8 mouse cellular contexts compared by ENCODE assay signal in the genomic region with DNA sequence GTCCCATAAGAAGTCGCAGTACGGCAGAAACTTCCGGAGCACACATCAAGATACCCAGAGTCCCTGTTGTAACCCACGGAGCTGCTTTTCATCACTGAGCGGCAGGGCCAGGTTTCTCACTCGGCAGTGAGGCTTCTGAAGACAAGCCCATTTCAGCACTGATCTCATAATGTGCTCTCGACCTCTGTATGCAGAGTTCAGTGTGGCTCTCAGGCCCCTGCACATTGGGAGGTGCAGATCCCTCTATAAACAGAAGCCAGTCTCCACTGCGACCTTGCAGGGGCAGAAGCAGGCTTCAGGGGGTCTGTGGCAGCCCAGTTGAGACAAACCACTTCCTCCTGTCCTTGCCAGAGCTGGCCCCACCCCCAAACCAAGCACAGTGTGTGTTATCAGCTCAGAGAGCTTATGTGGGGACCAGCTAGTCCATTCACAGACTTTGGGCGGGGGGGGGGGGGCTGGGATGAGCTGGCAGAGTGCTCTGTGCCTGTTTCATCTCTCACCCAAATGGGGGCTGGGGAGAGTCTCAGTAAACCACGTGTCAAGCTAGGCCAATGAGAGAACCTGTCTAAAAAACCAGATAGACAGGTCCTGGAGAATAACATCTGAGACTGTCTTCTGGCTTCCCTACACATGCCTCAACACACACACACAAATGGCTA. TPM values are rescaled to one million over a fixed set of nuclear protein-coding genes. Genes with fewer than 3 reads are reported as not detected.
A peak's percentile ranks its signal among the peaks of the same experiment; 100 is the strongest.
DNase-seq lines count a peak whose midpoint lies in the region; ATAC-seq and TF ChIP-seq lines count a peak whose summit lies in the region.

No protein-coding gene starts in this region.

- no peak overlapping the region for H3K9ac ChIP-seq in embryonic facial prominence, embryonic 11.5 days (replicated peaks; ENCODE audit: low read length)
- no peak overlapping the region for H3K9ac ChIP-seq in intestine, postnatal 0 days (ENCODE audit: low read depth, low read length)
- H3K9ac ChIP-seq in stomach, embryonic 14.5 days (replicated peaks; ENCODE audit: low read depth, low read length) = no peak overlapping the region

- H3K27me3 ChIP-seq in embryonic facial prominence, embryonic 11.5 days (ENCODE audit: control insufficient read depth, insufficient read depth, low read length) = no peaks in the 10 kb centered on the region
- no peaks in the 10 kb centered on the region for H3K27me3 ChIP-seq in intestine, postnatal 0 days (replicated peaks; ENCODE audit: control insufficient read depth, insufficient read depth, low read length)
- H3K27me3 ChIP-seq in stomach, embryonic 14.5 days (ENCODE audit: control insufficient read depth, insufficient read depth, low read length) = no peaks in the 10 kb centered on the region

- DNase-seq in heart, adult 18-20 months = peak; percentile 51 to 65
- no peak for DNase-seq in heart, adult 8-10 months (ENCODE audit: low spot score)
- peak; percentile 60 to 71 for DNase-seq in CD8-positive naive resting alpha-beta T cell, adult 2 months (ENCODE audit: low read depth in 2 of 2, low spot score in 2 of 2)
- peak; percentile 51 for DNase-seq in embryonic facial prominence, embryonic 11.5 days (ENCODE audit: low spot score)
- DNase-seq in lung, postnatal 36 days = peak; percentile 71
- DNase-seq in cerebellum, adult 11 months = no peak

- ATAC-seq in embryonic facial prominence, embryonic 11.5 days (replicated peaks; ENCODE audit: insufficient number of reproducible peaks, low FRiP score, low TSS enrichment, low read depth) = peak; percentile 51; the same call in 1 of the 2 replicates
- peak; percentile 64 for ATAC-seq in intestine, postnatal 0 days
- peak; percentile 79 for ATAC-seq in stomach, embryonic 14.5 days (ENCODE audit: insufficient number of reproducible peaks, insufficient read depth, low FRiP score, low read depth)

- H3K27ac ChIP-seq in embryonic facial prominence, embryonic 11.5 days (replicated peaks; ENCODE audit: low read depth, low read length) = peak overlapping the region; percentile 47; the same call in 1 of the 2 replicates
- H3K27ac ChIP-seq in intestine, postnatal 0 days (ENCODE audit: low read depth, low read length) = no peak overlapping the region
- H3K27ac ChIP-seq in stomach, embryonic 14.5 days (ENCODE audit: low read length) = peak overlapping the region; percentile 75

- no peak overlapping the region for H3K4me3 ChIP-seq in embryonic facial prominence, embryonic 11.5 days (ENCODE audit: low read depth, low read length)
- H3K4me3 ChIP-seq in intestine, postnatal 0 days (ENCODE audit: low read depth, low read length) = no peak overlapping the region
- no peak overlapping the region for H3K4me3 ChIP-seq in stomach, embryonic 14.5 days (ENCODE audit: low read depth, low read length)

- H3K9me3 ChIP-seq in embryonic facial prominence, embryonic 11.5 days (replicated peaks; ENCODE audit: control insufficient read depth, low read length) = no peaks in the 10 kb centered on the region
- no peaks in the 10 kb centered on the region for H3K9me3 ChIP-seq in intestine, postnatal 0 days (ENCODE audit: control insufficient read depth)
- no peaks in the 10 kb centered on the region for H3K9me3 ChIP-seq in stomach, embryonic 14.5 days (ENCODE audit: control insufficient read depth, low read depth, low read length)

- TF ChIP-seq CTCF in intestine, postnatal 0 days (IDR thresholded peaks at IDR 0.05; ENCODE audit: low read depth) = no peak

- 0 out of 2 replicates have a peak, but pooled peaks cover 2% of the 10 kb centered on the region for H3K4me1 ChIP-seq in embryonic facial prominence, embryonic 11.5 days (ENCODE audit: control insufficient read depth, insufficient read depth, low read length)
- peaks cover 3% of the 10 kb centered on the region; the same call in 1 of the 2 replicates for H3K4me1 ChIP-seq in intestine, postnatal 0 days (replicated peaks; ENCODE audit: control insufficient read depth, insufficient read depth, low read length)
- 0 out of 2 replicates have a peak, but pooled peaks cover 9% of the 10 kb centered on the region for H3K4me1 ChIP-seq in stomach, embryonic 14.5 days (ENCODE audit: control insufficient read depth, insufficient read depth, low read length)

- no peak overlapping the region for H3K4me2 ChIP-seq in embryonic facial prominence, embryonic 11.5 days (ENCODE audit: low read depth, low read length)
- peak overlapping the region; percentile 45 for H3K4me2 ChIP-seq in intestine, postnatal 0 days (replicated peaks; ENCODE audit: low read depth)
- peak overlapping the region; percentile 19; the same call in 1 of the 2 replicates for H3K4me2 ChIP-seq in stomach, embryonic 14.5 days (replicated peaks; ENCODE audit: low read depth, low read length)

- no peaks in the 10 kb centered on the region for H3K36me3 ChIP-seq in embryonic facial prominence, embryonic 11.5 days (replicated peaks; ENCODE audit: control insufficient read depth, insufficient read depth, low read depth, low read length)
- no peaks in the 10 kb centered on the region for H3K36me3 ChIP-seq in intestine, postnatal 0 days (ENCODE audit: control insufficient read depth, insufficient read depth)
- H3K36me3 ChIP-seq in stomach, embryonic 14.5 days (ENCODE audit: control insufficient read depth, insufficient read depth, low read length) = no peaks in the 10 kb centered on the region

- WGBS in embryonic facial prominence, embryonic 11.5 days = 32% methylated on average over 10 of the region's 10 CpGs
- WGBS in intestine, postnatal 0 days = 3% methylated on average over 10 of the region's 10 CpGs
- 8% methylated on average over 10 of the region's 10 CpGs for WGBS in stomach, embryonic 14.5 days

RNA-seq across cellular contexts. Expression of gene Fgd3, which starts 12.7 kb away (rescaled TPM):
- 1 to 10 TPM; 1.2 to 2.4 TPM for total RNA-seq in heart, adult 18-20 months (2021)
- 1 to 10 TPM; 1.2 to 2.4 (median 1.7) TPM for total RNA-seq in heart, adult 8-10 months (2022)
- polyA plus RNA-seq in embryonic facial prominence, embryonic 11.5 days (2014; fragmentation: Nextera tagmentation; extraction: Ambion mirVana) = 0.95 and 1.2 TPM in 2 replicates
- polyA plus RNA-seq in intestine, postnatal 0 days (2015; fragmentation: Nextera tagmentation; extraction: Ambion mirVana) = 0.60 and 0.61 TPM in 2 replicates
- 0.51 and 0.56 TPM in 2 replicates for polyA plus RNA-seq in stomach, embryonic 14.5 days (2014; fragmentation: Nextera tagmentation; extraction: Ambion mirVana)

RNA-seq across cellular contexts. Expression of gene Bicd2, which starts 33.9 kb away (rescaled TPM):
- total RNA-seq in heart, adult 18-20 months (2021) = 10 to 100 TPM; 67.3 to 73.9 TPM
- total RNA-seq in heart, adult 8-10 months (2022) = 10 to 100 TPM; 67.9 to 79.2 (median 73.3) TPM
- 22.9 and 26.0 TPM in 2 replicates for polyA plus RNA-seq in embryonic facial prominence, embryonic 11.5 days (2014; fragmentation: Nextera tagmentation; extraction: Ambion mirVana)
- polyA plus RNA-seq in intestine, postnatal 0 days (2015; fragmentation: Nextera tagmentation; extraction: Ambion mirVana) = 8.9 and 9.3 TPM in 2 replicates
- 24.2 and 26.0 TPM in 2 replicates for polyA plus RNA-seq in stomach, embryonic 14.5 days (2014; fragmentation: Nextera tagmentation; extraction: Ambion mirVana)

RNA-seq across cellular contexts. Expression of gene Susd3, which starts 58.9 kb away (rescaled TPM):
- 1 to 10 TPM in 1 of 2 experiments, under 1 TPM in 1; 0.55 to 1.3 TPM for total RNA-seq in heart, adult 18-20 months (2021)
- total RNA-seq in heart, adult 8-10 months (2022) = under 1 TPM; 0.31 to 0.78 (median 0.64) TPM
- polyA plus RNA-seq in embryonic facial prominence, embryonic 11.5 days (2014; fragmentation: Nextera tagmentation; extraction: Ambion mirVana) = 1.2 and 1.3 TPM in 2 replicates
- polyA plus RNA-seq in intestine, postnatal 0 days (2015; fragmentation: Nextera tagmentation; extraction: Ambion mirVana) = 0.65 and 1.3 TPM in 2 replicates
- polyA plus RNA-seq in stomach, embryonic 14.5 days (2014; fragmentation: Nextera tagmentation; extraction: Ambion mirVana) = 0.95 and 1.8 TPM in 2 replicates

Comparison
In these comparisons a context has a peak if more than half of its experiments do, and no peak if none do; other contexts are left out.
1. DNase-seq: peak in heart, adult 18-20 months (2 of 2), CD8-positive naive resting alpha-beta T cell, adult 2 months (2 of 2), embryonic facial prominence, embryonic 11.5 days (single experiment) and lung, postnatal 36 days (single experiment); none in heart, adult 8-10 months (single experiment) and cerebellum, adult 11 months (single experiment).
2. Peak in every context shown above with its lines, with median percentiles within 50 percentile points of each other: ATAC-seq.